Mouse (Mus musculus): ENCODE results near the gene 1700015G11Rik. TPM values are rescaled to one million over a fixed set of nuclear protein-coding genes. Genes with fewer than 3 reads are reported as not detected.
A peak's percentile ranks its signal among the peaks of the same experiment; 100 is the strongest.

The 1700015G11Rik gene
- not detected in 2 replicates for polyA plus RNA-seq (2016; fragmentation: Nextera tagmentation; extraction: Ambion mirVana)

GRCm38 (mm10) chr7:52015628-52016027, at the start of gene 1700015G11Rik:
Gene 1700015G11Rik (minus strand): TSS chr7:52015728.
- H3K4me3 ChIP-seq: no peak within 1 kb of the TSS
- 79% methylated on average over 3 of the region's 3 CpGs for WGBS

GRCm38 (mm10) chr7:52056954-52057353, 41.4 kb upstream of the 1700015G11Rik start:
- Histone ChIP-seq H3K4me2 (replicated peaks) (no peak overlapping the region), H3K27me3 (no peaks in the 10 kb centered on the region), H3K36me3 (no peaks in the 10 kb centered on the region), H3K9ac (replicated peaks) (no peak overlapping the region), H3K9me3 (no peaks in the 10 kb centered on the region), H3K4me3 (no peak overlapping the region), H3K4me1 (no peaks in the 10 kb centered on the region), H3K27ac (replicated peaks) (no peak overlapping the region)
- ATAC-seq (ENCODE audit: low FRiP score, low read depth): no peak
- 65% methylated on average over 2 of the region's 2 CpGs for WGBS

More at GRCm38 (mm10) chr7:52015628-52016027, at the start of gene 1700015G11Rik:
- ATAC-seq (ENCODE audit: low FRiP score, low read depth): no peak
- no peak within 1 kb of the TSS for H3K27ac ChIP-seq (replicated peaks)
- H3K4me1 ChIP-seq: no peaks in the 10 kb centered on the region
- H3K27me3 ChIP-seq: no peaks in the 10 kb centered on the region
- no peaks in the 10 kb centered on the region for H3K9me3 ChIP-seq
- H3K36me3 ChIP-seq: no peaks in the 10 kb centered on the region
- no peak within 1 kb of the TSS for H3K9ac ChIP-seq (replicated peaks)
- H3K4me2 ChIP-seq (replicated peaks): no peak within 1 kb of the TSS

GRCm38 (mm10) chr7:52056274-52056673, 40.7 kb upstream of the 1700015G11Rik start:
- Histone ChIP-seq H3K4me3 (no peak overlapping the region), H3K4me2 (replicated peaks) (no peak overlapping the region), H3K36me3 (no peaks in the 10 kb centered on the region), H3K4me1 (no peaks in the 10 kb centered on the region), H3K9ac (replicated peaks) (no peak overlapping the region), H3K9me3 (no peaks in the 10 kb centered on the region), H3K27me3 (no peaks in the 10 kb centered on the region), H3K27ac (replicated peaks) (no peak overlapping the region)
- WGBS: 66% methylated on average over 4 of the region's 4 CpGs
- ATAC-seq (ENCODE audit: low FRiP score, low read depth): peak; percentile 54; the same call in 1 of the 2 replicates

GRCm38 (mm10) chr7:52055831-52056230, 40.3 kb upstream of the 1700015G11Rik start:
- Histone ChIP-seq H3K4me2 (replicated peaks) (no peak overlapping the region), H3K9me3 (no peaks in the 10 kb centered on the region), H3K36me3 (no peaks in the 10 kb centered on the region), H3K4me3 (no peak overlapping the region), H3K27me3 (no peaks in the 10 kb centered on the region), H3K4me1 (no peaks in the 10 kb centered on the region), H3K9ac (replicated peaks) (no peak overlapping the region), H3K27ac (replicated peaks) (no peak overlapping the region)
- 62% methylated on average over 2 of the region's 2 CpGs for WGBS
- ATAC-seq (ENCODE audit: low FRiP score, low read depth): no peak

- no peak overlapping the region for H3K4me3 ChIP-seq
- ATAC-seq (ENCODE audit: low FRiP score, low read depth): peak; percentile 62
- no peaks in the 10 kb centered on the region for H3K4me1 ChIP-seq
- H3K27me3 ChIP-seq: no peaks in the 10 kb centered on the region
- H3K27ac ChIP-seq (replicated peaks): no peak overlapping the region
- no peak overlapping the region for H3K4me2 ChIP-seq (replicated peaks)
- 0 out of 2 replicates have a peak, but pooled peaks cover 2% of the 10 kb centered on the region for H3K9me3 ChIP-seq
- WGBS: 50% methylated on average over 8 of the region's 8 CpGs
- no peak overlapping the region for H3K9ac ChIP-seq (replicated peaks)
- no peaks in the 10 kb centered on the region for H3K36me3 ChIP-seq
Measured at GRCm38 (mm10) chr7:52037600-52038582, 22.4 kb upstream of the 1700015G11Rik start.

GRCm38 (mm10) chr7:52024050-52024626, 8.6 kb upstream of the 1700015G11Rik start:
- Histone ChIP-seq H3K4me2 (replicated peaks) (no peak overlapping the region), H3K4me1 (no peaks in the 10 kb centered on the region), H3K36me3 (no peaks in the 10 kb centered on the region), H3K27me3 (no peaks in the 10 kb centered on the region), H3K9me3 (no peaks in the 10 kb centered on the region), H3K4me3 (no peak overlapping the region), H3K9ac (replicated peaks) (no peak overlapping the region), H3K27ac (replicated peaks) (no peak overlapping the region)
- 93% methylated on average over 5 of the region's 5 CpGs for WGBS
- no peak for ATAC-seq (ENCODE audit: low FRiP score, low read depth)

GRCm38 (mm10) chr7:52022039-52022438, 6.5 kb upstream of the 1700015G11Rik start:
- Histone ChIP-seq H3K27ac (replicated peaks) (no peak overlapping the region), H3K4me3 (no peak overlapping the region), H3K4me1 (no peaks in the 10 kb centered on the region), H3K9me3 (no peaks in the 10 kb centered on the region), H3K9ac (replicated peaks) (no peak overlapping the region), H3K36me3 (no peaks in the 10 kb centered on the region), H3K4me2 (replicated peaks) (no peak overlapping the region), H3K27me3 (no peaks in the 10 kb centered on the region)
- 87% methylated on average over 4 of the region's 4 CpGs for WGBS
- no peak for ATAC-seq (ENCODE audit: low FRiP score, low read depth)

GRCm38 (mm10) chr7:52015180-52015579, 348 bp downstream of the 1700015G11Rik start:
- WGBS: 93% methylated on average over 1 of the region's 1 CpGs
- Histone ChIP-seq H3K36me3 (no peaks in the 10 kb centered on the region), H3K9ac (replicated peaks) (no peak overlapping the region), H3K27me3 (no peaks in the 10 kb centered on the region), H3K27ac (replicated peaks) (no peak overlapping the region), H3K4me2 (replicated peaks) (no peak overlapping the region), H3K9me3 (no peaks in the 10 kb centered on the region), H3K4me1 (no peaks in the 10 kb centered on the region), H3K4me3 (no peak overlapping the region)
- no peak for ATAC-seq (ENCODE audit: low FRiP score, low read depth)

GRCm38 (mm10) chr7:52013457-52013856, 2.1 kb downstream of the 1700015G11Rik start:
- H3K9me3 ChIP-seq: no peaks in the 10 kb centered on the region
- no peak overlapping the region for H3K27ac ChIP-seq (replicated peaks)
- no peak overlapping the region for H3K4me3 ChIP-seq
- no peak for ATAC-seq (ENCODE audit: low FRiP score, low read depth)
- no peaks in the 10 kb centered on the region for H3K36me3 ChIP-seq
- no peaks in the 10 kb centered on the region for H3K4me1 ChIP-seq
- 83% methylated on average over 7 of the region's 7 CpGs for WGBS
- H3K4me2 ChIP-seq (replicated peaks): no peak overlapping the region
- no peaks in the 10 kb centered on the region for H3K27me3 ChIP-seq
- no peak overlapping the region for H3K9ac ChIP-seq (replicated peaks)

GRCm38 (mm10) chr7:52007138-52007537, 8.4 kb downstream of the 1700015G11Rik start:
- no peak overlapping the region for H3K9ac ChIP-seq (replicated peaks)
- 85% methylated on average over 2 of the region's 2 CpGs for WGBS
- no peak for ATAC-seq (ENCODE audit: low FRiP score, low read depth)
- no peak overlapping the region for H3K4me2 ChIP-seq (replicated peaks)
- H3K4me3 ChIP-seq: no peak overlapping the region
- H3K9me3 ChIP-seq: no peaks in the 10 kb centered on the region
- no peaks in the 10 kb centered on the region for H3K4me1 ChIP-seq
- H3K36me3 ChIP-seq: 0 out of 2 replicates have a peak, but pooled peaks cover 3% of the 10 kb centered on the region
- H3K27ac ChIP-seq (replicated peaks): no peak overlapping the region
- H3K27me3 ChIP-seq: no peaks in the 10 kb centered on the region; the same call in 1 of the 2 replicates

- peak overlapping the region; percentile 70; the same call in 1 of the 2 replicates for H3K27ac ChIP-seq (replicated peaks)
- 0 out of 2 replicates have a peak overlapping the region, but pooled peaks have one; percentile 31 for H3K9ac ChIP-seq (replicated peaks)
- no peaks in the 10 kb centered on the region for H3K4me1 ChIP-seq
- WGBS: under 1% methylated on average over 9 of the region's 9 CpGs
- 0 out of 2 replicates have a peak, but pooled peaks cover 3% of the 10 kb centered on the region for H3K36me3 ChIP-seq
- H3K9me3 ChIP-seq: no peaks in the 10 kb centered on the region
- H3K27me3 ChIP-seq: no peaks in the 10 kb centered on the region; the same call in 1 of the 2 replicates
- H3K4me2 ChIP-seq (replicated peaks): peak overlapping the region; percentile 66
- peak overlapping the region; percentile 71 for H3K4me3 ChIP-seq
- no peak for ATAC-seq (ENCODE audit: low FRiP score, low read depth)
Measured at GRCm38 (mm10) chr7:52006296-52006630, 9.3 kb downstream of the 1700015G11Rik start.
